Mouse (Mus musculus): ENCODE measurements around the gene Adad2.
A peak's percentile ranks its signal among the peaks of the same experiment; 100 is the strongest.

Adad2 gene

GRCm38 (mm10) chr8:119641058-119641457 lies 28.5 kb downstream of the Adad2 start:
- DNase-seq (ENCODE audit: extremely low spot score) = no peak

- no peak for DNase-seq (ENCODE audit: extremely low spot score)
Measured at GRCm38 (mm10) chr8:119642960-119643359, 30.4 kb downstream of the Adad2 start.

- DNase-seq (ENCODE audit: extremely low spot score) = no peak
Measured at GRCm38 (mm10) chr8:119644429-119644960, 31.9 kb downstream of the Adad2 start.

- no peak for DNase-seq (ENCODE audit: extremely low spot score)
Measured at GRCm38 (mm10) chr8:119644981-119645597, 32.5 kb downstream of the Adad2 start.

GRCm38 (mm10) chr8:119646197-119646596 lies 33.6 kb downstream of the Adad2 start:
- no peak for DNase-seq (ENCODE audit: extremely low spot score)

- no peak for DNase-seq (ENCODE audit: extremely low spot score)
Measured at GRCm38 (mm10) chr8:119646846-119647245, 34.3 kb downstream of the Adad2 start.

- DNase-seq (ENCODE audit: extremely low spot score) = no peak
Measured at GRCm38 (mm10) chr8:119651324-119651723, 38.8 kb downstream of the Adad2 start.

GRCm38 (mm10) chr8:119656709-119657464 lies 44.3 kb downstream of the Adad2 start:
- no peak for DNase-seq (ENCODE audit: extremely low spot score)

- peak; percentile 79 for DNase-seq (ENCODE audit: extremely low spot score)
Measured at GRCm38 (mm10) chr8:119661081-119661480, 48.5 kb downstream of the Adad2 start.

GRCm38 (mm10) chr8:119661892-119662291 lies 49.3 kb downstream of the Adad2 start:
- DNase-seq (ENCODE audit: extremely low spot score) = no peak

- no peak for DNase-seq (ENCODE audit: extremely low spot score)
Measured at GRCm38 (mm10) chr8:119663440-119663839, 50.9 kb downstream of the Adad2 start.

GRCm38 (mm10) chr8:119665270-119665669 lies 52.7 kb downstream of the Adad2 start:
- no peak for DNase-seq (ENCODE audit: extremely low spot score)
